Mouse (Mus musculus) intestine, postnatal 0 days (tissue): ENCODE measurements around the gene Dis3l. TPM values are rescaled to one million over a fixed set of nuclear protein-coding genes. Genes with fewer than 3 reads are reported as not detected.
"Not testable (repeated sequence)": the region's sequence is repeated elsewhere in the genome, so short reads cannot be mapped to it uniquely, and the experiment has no call there.

Experiments
- ATAC-seq: fragments of 200-750 bp; cut with Nextera tagmentation; 2 replicates; pipeline ENCODE4 v1.8.0; 2017; ENCODE audit warnings: mild to moderate bottlenecking, moderate TSS enrichment, moderate library complexity
- H3K27ac ChIP-seq: fragments of 300-500 bp; sonication (generic); 2 replicates; pipeline ENCODE4 v1.5.1; 2014; ENCODE audit warnings: mild to moderate bottlenecking, low read depth, low read length, moderate library complexity
- H3K27me3 ChIP-seq: fragments of 300-500 bp; sonication (generic); replicated peaks from 2 replicates; pipeline ENCODE4 v1.6.1; 2014; ENCODE audit warnings: low read length, mixed read lengths; ENCODE audit not compliant: control insufficient read depth, insufficient read depth
- H3K36me3 ChIP-seq: fragments of 300-500 bp; sonication (generic); 2 replicates; pipeline ENCODE4 v1.6.1; 2014; ENCODE audit warnings: mild to moderate bottlenecking, moderate library complexity; ENCODE audit not compliant: control insufficient read depth, insufficient read depth
- H3K4me1 ChIP-seq: fragments of 300-500 bp; sonication (generic); replicated peaks from 2 replicates; pipeline ENCODE4 v1.6.1; 2014; ENCODE audit warnings: antibody characterized with exemption, low read length, mixed read lengths; ENCODE audit not compliant: control insufficient read depth, insufficient read depth
- H3K4me2 ChIP-seq: fragments of 300-500 bp; sonication (generic); replicated peaks from 2 replicates; pipeline ENCODE4 v1.6.1; 2014; ENCODE audit warnings: low read depth, mild to moderate bottlenecking, moderate library complexity
- H3K4me3 ChIP-seq: fragments of 300-500 bp; sonication (generic); 2 replicates; pipeline ENCODE4 v1.5.1; 2014; ENCODE audit warnings: low read depth, low read length
- H3K9ac ChIP-seq: fragments of 300-500 bp; sonication (generic); 2 replicates; pipeline ENCODE4 v1.6.1; 2014; ENCODE audit warnings: mild to moderate bottlenecking, low read depth, low read length
- H3K9me3 ChIP-seq: fragments of 300-500 bp; sonication (generic); 2 replicates; pipeline ENCODE4 v1.6.1; 2016; ENCODE audit warnings: mixed run types; ENCODE audit not compliant: control insufficient read depth
- CTCF ChIP-seq: sonication (generic); IDR thresholded peaks from 2 replicates; pipeline ENCODE4 v1.5.1; 2016; ENCODE audit warnings: low read depth, mild to moderate bottlenecking, control low read depth, antibody characterized with exemption, moderate library complexity
- WGBS: fragments of 180-500 bp; shearing (Covaris S2); extraction: QIAGEN DNeasy Blood & Tissue Kit; methylation state at CpG from one replicate; pipeline ENCODE4 v1.1.7; 2014; 5-methylcytosine and 5-hydroxymethylcytosine counted together
- polyA plus RNA-seq: library from polyadenylated mRNA; unstranded; fragments of >200 nt; fragmentation: Nextera tagmentation; extraction: Ambion mirVana; gene quantifications from 2 replicates; pipeline ENCODE4 v1.2.1, GENCODE M21; 2015

The Dis3l gene
- polyA plus RNA-seq, 1 experiment from 2014 or later: 8.1 TPM

DNA sequence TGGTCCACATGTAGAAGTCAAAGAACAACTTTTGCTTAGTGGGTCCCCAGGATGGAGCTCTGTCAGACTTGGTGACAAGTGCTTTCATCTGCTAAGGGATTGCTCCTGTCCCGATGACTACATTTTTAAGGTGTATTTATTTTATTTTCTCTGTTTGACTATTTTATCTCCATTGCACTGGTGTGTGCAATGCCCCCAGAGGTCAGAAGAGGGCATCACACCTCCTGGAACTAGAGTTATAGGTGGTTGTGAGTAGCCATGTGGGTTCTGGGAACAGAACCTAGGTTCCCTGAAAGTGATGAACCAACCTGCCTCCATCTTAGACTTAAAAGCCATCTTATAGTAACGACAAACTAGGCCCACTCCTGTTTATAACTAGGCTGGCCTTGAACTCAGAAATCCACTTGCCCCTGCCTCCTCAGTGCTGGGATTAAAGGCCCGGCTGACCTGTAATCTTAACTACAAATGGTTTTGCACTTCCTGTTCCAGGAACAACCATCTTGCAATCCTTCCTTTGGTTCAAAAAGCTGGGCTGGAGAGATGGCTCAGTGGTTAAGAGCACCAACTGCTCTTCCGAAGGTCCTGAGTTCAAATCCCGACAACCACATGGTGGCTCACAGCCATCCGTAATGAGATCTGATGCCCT is 62.3 kb downstream of the Dis3l start:
- Histone ChIP-seq H3K27ac (no peak overlapping the region), H3K4me2 (no peak overlapping the region), H3K4me3 (no peak overlapping the region), H3K4me1 (no peaks in the 10 kb centered on the region), H3K36me3 (no peaks in the 10 kb centered on the region), H3K9ac (no peak overlapping the region), H3K27me3 (no peaks in the 10 kb centered on the region), H3K9me3 (no peaks in the 10 kb centered on the region)
- ATAC-seq: no peak
- 92% methylated on average over 6 of the region's 6 CpGs for WGBS
- TF ChIP-seq CTCF: no peak; the same call in 1 of the 2 replicates

GRCm38 (mm10) chr9:64277706-64278105 is 63.4 kb downstream of the Dis3l start:
- Histone ChIP-seq H3K36me3 (no peaks in the 10 kb centered on the region), H3K9me3 (no peaks in the 10 kb centered on the region), H3K9ac (no peak overlapping the region), H3K4me2 (no peak overlapping the region), H3K4me1 (no peaks in the 10 kb centered on the region), H3K27me3 (no peaks in the 10 kb centered on the region), H3K27ac (no peak overlapping the region), H3K4me3 (no peak overlapping the region)
- no peak for ATAC-seq
- TF ChIP-seq CTCF: peak; percentile 81
- WGBS: 68% methylated on average over 8 of the region's 8 CpGs

DNA sequence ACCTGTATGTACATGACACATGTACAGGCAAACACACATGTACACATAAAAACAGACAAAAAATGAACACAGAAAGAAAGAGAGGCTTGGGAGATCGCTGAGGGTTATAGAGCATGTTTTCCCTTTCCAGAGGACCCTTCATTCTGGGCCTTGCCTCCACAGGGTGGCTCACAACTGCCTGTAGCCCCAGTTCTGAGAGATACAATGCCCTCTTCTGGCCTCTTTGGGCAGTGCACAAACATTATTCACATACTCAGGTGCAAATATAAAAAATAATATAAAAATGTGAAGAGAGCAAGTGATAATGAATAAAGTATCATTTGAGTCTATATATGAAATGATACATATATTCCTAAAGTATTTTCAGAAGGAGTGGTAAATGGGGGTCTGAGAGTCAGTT is 66.2 kb downstream of the Dis3l start:
- H3K9me3 ChIP-seq: no peaks in the 10 kb centered on the region
- peak; percentile 51 for TF ChIP-seq CTCF
- no peaks in the 10 kb centered on the region for H3K36me3 ChIP-seq
- WGBS: 78% methylated on average over 1 of the region's 1 CpGs
- no peak overlapping the region for H3K4me3 ChIP-seq
- no peaks in the 10 kb centered on the region for H3K4me1 ChIP-seq
- no peak overlapping the region for H3K4me2 ChIP-seq
- H3K27me3 ChIP-seq: no peaks in the 10 kb centered on the region
- H3K27ac ChIP-seq: no peak overlapping the region
- ATAC-seq: no peak
- H3K9ac ChIP-seq: no peak overlapping the region

DNA sequence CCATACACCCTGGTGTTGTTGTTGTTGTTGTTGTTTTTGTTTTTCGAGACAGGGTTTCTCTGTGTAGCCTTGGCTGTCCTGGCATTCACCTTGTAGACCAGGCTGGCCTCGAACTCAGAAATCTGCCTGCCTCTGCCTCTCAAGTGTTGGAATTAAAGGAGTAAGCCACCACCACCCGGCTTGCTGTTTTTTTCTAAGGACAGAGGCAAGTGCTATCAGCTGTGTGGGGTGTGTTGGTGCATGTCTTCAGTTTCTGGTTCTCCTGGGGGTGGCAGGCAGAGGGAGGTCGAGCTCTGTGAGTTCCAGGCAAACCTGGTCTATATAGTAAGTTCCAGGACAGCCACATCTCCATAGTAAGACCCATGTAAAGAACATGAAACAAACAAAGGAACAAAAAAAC is 66.8 kb downstream of the Dis3l start:
- H3K4me3 ChIP-seq: no peak overlapping the region
- 81% methylated on average over 4 of the region's 4 CpGs for WGBS
- H3K27me3 ChIP-seq: no peaks in the 10 kb centered on the region
- H3K4me2 ChIP-seq: no peak overlapping the region
- no peaks in the 10 kb centered on the region for H3K4me1 ChIP-seq
- H3K9ac ChIP-seq: no peak overlapping the region
- H3K9me3 ChIP-seq: no peaks in the 10 kb centered on the region
- no peak overlapping the region for H3K27ac ChIP-seq
- ATAC-seq: no peak
- H3K36me3 ChIP-seq: no peaks in the 10 kb centered on the region
- no peak for TF ChIP-seq CTCF

- H3K9me3 ChIP-seq: no peaks in the 10 kb centered on the region
- H3K9ac ChIP-seq: no peak overlapping the region
- H3K4me1 ChIP-seq: no peaks in the 10 kb centered on the region
- WGBS: 74% methylated on average over 4 of the region's 4 CpGs
- no peaks in the 10 kb centered on the region for H3K27me3 ChIP-seq
- no peak for ATAC-seq
- H3K4me2 ChIP-seq: no peak overlapping the region
- no peaks in the 10 kb centered on the region for H3K36me3 ChIP-seq
- TF ChIP-seq CTCF: no peak
- H3K27ac ChIP-seq: no peak overlapping the region
- no peak overlapping the region for H3K4me3 ChIP-seq
Measured at GRCm38 (mm10) chr9:64273757-64274156, 67.3 kb downstream of the Dis3l start.

GRCm38 (mm10) chr9:64272611-64273010 is 68.5 kb downstream of the Dis3l start:
- Histone ChIP-seq H3K4me2 (no peak overlapping the region), H3K9ac (no peak overlapping the region), H3K27ac (no peak overlapping the region), H3K9me3 (no peaks in the 10 kb centered on the region), H3K4me3 (no peak overlapping the region), H3K27me3 (no peaks in the 10 kb centered on the region), H3K4me1 (no peaks in the 10 kb centered on the region), H3K36me3 (no peaks in the 10 kb centered on the region)
- TF ChIP-seq CTCF: peak; percentile 81
- WGBS: 40% methylated on average over 7 of the region's 7 CpGs
- no peak for ATAC-seq

DNA sequence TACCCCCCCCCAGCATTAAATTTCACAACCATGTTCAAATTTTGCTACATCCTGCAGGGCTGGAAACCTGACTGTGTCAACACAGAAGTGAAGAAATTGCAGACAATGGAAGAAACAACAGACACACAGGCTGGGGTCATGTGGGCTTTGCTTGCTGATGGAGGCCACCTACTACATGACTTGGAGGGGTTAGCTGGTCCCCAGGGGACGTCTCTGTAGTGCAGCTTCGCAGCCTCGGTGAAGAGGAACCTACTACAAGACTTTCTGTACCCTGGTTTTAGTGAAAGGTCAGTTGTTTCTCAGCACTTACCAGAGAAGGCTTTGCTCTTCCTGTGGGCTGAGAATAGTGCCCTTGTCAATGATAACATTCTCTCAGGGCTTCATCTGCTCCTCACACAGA is 69.8 kb downstream of the Dis3l start:
- no peak for ATAC-seq
- Histone ChIP-seq H3K4me3 (no peak overlapping the region), H3K4me1 (no peaks in the 10 kb centered on the region), H3K9ac (no peak overlapping the region), H3K27ac (no peak overlapping the region), H3K27me3 (no peaks in the 10 kb centered on the region), H3K36me3 (no peaks in the 10 kb centered on the region), H3K4me2 (no peak overlapping the region), H3K9me3 (no peaks in the 10 kb centered on the region)
- TF ChIP-seq CTCF: no peak
- WGBS: 71% methylated on average over 3 of the region's 3 CpGs

GRCm38 (mm10) chr9:64268836-64269235 is 72.3 kb downstream of the Dis3l start:
- not testable (repeated sequence) for ATAC-seq, H3K4me2 ChIP-seq, H3K27ac ChIP-seq, H3K4me1 ChIP-seq, H3K4me3 ChIP-seq, H3K9me3 ChIP-seq, H3K36me3 ChIP-seq, H3K27me3 ChIP-seq, H3K9ac ChIP-seq
- WGBS: 97% methylated on average over 8 of the region's 8 CpGs
